Mouse (Mus musculus): Measurements from ENCODE around the gene Fbxo7. TPM values are rescaled to one million over a fixed set of nuclear protein-coding genes. Genes with fewer than 3 reads are reported as not detected.

Fbxo7 gene
- total RNA-seq, 2 experiments from 2014 or later, result 25.4 to 25.7 TPM

GRCm38 (mm10) chr10:86077272-86077671 is 55.5 kb downstream of the Fbxo7 start:
- DNase-seq (ENCODE audit: low spot score in 2 of 2), result no peak

DNA sequence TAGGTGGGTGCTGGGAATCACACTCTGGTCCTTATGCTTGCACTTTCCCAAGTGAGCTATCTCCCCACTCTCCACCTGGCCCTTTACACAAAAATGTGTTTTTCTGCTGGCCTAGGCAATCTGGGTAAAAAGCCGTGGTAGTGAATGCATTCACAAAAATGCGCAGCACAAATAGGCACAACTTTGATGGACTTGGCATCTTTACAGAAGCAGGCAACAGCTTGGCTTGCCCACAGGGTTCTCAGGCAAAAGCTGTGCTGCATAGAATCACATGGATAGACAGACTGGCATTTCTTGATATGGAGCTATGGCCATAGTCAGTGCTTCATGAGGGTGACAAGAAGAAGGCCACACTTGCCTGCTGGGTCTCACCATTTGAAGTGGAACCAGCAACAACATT is 57.0 kb downstream of the Fbxo7 start:
- no peak for DNase-seq (ENCODE audit: low spot score in 2 of 2)

DNA sequence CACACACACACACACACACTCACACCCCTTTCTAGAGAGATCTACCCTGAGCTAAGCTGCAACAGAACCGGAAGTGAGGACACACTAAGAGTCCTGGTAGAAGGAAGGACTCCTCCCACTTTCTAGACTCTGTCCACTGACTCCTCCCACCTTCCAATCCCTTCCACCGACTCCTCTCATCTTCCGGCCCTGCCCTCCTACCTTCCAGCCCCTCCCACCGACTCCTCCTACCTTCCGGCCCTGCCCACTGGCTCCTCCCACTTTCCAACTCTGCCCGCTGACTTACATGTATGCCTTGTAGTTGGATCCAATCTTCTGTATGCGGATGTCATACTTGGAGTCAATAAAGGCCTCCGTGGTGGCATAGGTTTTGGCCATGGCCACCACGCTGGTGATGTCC is 58.1 kb downstream of the Fbxo7 start:
- no peak for DNase-seq (ENCODE audit: low spot score in 2 of 2)

- DNase-seq (ENCODE audit: low spot score in 2 of 2), result peak in 1 of 2 experiments; percentile 16
These were observed 70.1 kb downstream of the Fbxo7 start for GRCm38 (mm10) chr10:86091919-86092318.

DNA sequence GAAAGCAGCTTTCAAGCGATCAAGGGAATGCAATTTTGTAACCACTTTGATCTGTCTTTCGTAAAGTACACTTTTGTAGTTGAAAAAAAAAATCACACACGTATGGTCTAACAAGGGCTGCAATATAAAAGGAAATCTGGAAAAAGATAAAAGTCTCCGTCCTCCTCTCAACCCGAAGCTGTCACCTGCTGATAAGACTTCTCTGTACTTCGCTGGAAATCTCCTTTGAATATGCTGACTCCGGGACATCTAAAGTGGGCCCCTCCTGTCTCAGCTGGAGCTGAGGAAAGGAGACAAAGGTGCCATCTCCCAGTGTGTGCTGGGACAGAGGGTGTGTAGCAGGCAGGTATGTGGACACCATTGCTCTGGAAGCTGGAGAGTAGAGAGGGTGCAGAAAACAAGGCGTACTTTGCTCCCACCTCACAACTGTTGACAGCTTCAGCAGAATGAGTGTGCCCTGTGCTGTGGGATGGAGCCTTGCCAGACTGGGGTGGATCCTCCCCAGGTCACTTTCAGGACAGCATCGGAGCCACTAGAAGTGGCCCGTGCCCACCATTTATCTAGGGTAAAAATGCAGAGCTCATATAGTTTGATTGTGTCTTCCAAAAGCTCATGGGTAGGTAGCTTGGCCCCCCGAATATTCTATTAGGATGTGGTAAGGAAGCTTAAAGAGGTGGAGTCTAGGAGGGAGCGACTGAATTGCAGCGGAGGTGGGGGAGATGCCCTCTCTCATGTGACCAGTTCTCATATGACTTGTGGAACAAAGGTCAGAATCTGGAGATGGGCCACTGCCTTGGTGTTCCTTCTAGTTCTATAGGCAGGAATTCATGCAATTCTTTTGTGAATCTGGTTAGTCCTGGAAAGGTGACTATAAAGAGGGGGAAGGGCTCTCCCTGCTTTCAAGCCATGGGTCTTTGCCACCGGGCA is 71.6 kb downstream of the Fbxo7 start:
- no peak for DNase-seq (ENCODE audit: low spot score in 2 of 2)

DNA sequence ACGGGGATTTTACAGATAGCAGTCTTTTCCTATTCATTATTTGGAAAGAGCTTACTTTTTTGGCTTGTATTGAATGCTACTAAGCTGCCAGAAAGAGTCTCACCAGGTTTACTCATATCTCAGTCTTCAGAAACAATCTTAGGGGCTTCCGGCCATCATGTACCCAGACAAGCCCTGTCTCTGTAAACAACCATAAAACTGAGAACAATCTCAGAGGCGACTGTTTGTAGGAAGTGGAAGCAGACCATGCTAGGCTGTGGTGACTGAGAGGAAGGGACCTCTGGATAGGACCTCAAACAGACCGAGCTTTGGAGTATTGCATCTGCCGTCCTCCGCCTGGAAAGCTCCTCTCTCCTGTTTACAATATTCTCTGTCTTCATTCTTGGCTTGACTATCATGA is 76.6 kb downstream of the Fbxo7 start:
- no peak for DNase-seq (ENCODE audit: low spot score in 2 of 2)

GRCm38 (mm10) chr10:86100281-86100851 is 78.6 kb downstream of the Fbxo7 start:
- DNase-seq (ENCODE audit: low spot score in 2 of 2), result peak; percentile 24 to 44

Other genes with a start within 250 kb of the Fbxo7 start
- gene Pwp1, start 192.5 kb upstream of the Fbxo7 start, total RNA-seq (2021), result 10 to 100 TPM; 18.8 to 20.4 TPM
- gene Prdm4, start 104.8 kb upstream of the Fbxo7 start, total RNA-seq (2021), result 10 to 100 TPM; 28.6 to 29.1 TPM
- under 1 TPM; 0.37 to 0.38 TPM for gene Ascl4, start 94.3 kb upstream of the Fbxo7 start, total RNA-seq (2021)
- 100 to 1,000 TPM in 1 of 2 experiments, 10 to 100 TPM in 1; 98.4 to 106 TPM for gene Rtcb, start 64.1 kb upstream of the Fbxo7 start, total RNA-seq (2021)
- not detected for gene Bpifc, start 10.1 kb upstream of the Fbxo7 start, total RNA-seq (2021)

Data from layer of hippocampus, postnatal 14 days (tissue).